In the genomic region with DNA sequence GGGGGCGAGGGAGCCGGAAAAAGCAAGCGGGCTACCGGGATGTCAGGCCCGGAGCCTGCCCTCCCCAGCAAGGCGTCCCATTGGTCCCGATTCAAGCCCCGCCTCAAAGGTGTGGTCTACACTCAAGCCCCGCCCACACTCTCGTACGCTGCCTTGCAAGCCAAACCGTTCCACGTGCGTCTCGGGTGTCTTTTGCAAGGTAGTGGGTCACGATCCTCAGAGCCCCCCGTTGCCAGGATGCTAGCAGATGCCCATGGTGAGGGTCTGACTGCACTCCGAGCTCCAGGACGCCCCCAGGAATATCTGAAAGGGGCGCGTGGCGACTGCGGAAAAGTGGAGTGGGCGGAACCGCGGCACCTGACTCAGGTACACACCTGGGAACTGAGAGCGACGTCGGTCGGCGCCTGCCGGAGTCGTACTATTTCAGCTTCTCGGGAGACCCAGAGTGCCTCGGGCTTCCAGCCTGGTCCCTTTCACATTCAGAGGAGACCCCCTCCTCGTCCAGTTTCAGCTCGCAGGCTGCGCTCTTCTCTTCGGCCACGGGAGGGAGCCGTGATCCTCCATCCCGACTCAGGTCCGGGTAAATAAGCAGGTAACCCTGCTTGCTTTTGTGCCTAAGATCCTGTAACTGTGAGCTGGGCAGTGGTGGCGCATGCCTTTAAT, we compare ENCODE assay signal across 8 mouse cellular contexts. TPM values are rescaled to one million over a fixed set of nuclear protein-coding genes. Genes with fewer than 3 reads are reported as not detected.
A peak's percentile ranks its signal among the peaks of the same experiment; 100 is the strongest.
DNase-seq lines count a peak whose midpoint lies in the region; ATAC-seq and TF ChIP-seq lines count a peak whose summit lies in the region.

A gene (minus strand): TSS at position 86 of the 663 bp plus-strand sequence.

- peak; percentile 87 for TF ChIP-seq CTCF in lung, postnatal 0 days (IDR thresholded peaks at IDR 0.05)

- peak; percentile 70 for DNase-seq in MEL-GATA-1-ER (ENCODE audit: extremely low read depth, low read depth)
- peak; percentile 96 for DNase-seq in cerebellum, adult 8-10 months
- peak; percentile 91 for DNase-seq in forelimb bud, embryonic 11.5 days (ENCODE audit: low read depth, low spot score)
- DNase-seq in layer of hippocampus, adult 9-11 months, result peak; percentile 95
- DNase-seq in lung, postnatal 0 days (ENCODE audit: low spot score), result peak; percentile 97
- DNase-seq in ovary, postnatal 14 days (ENCODE audit: low spot score), result peak; percentile 96
- DNase-seq in thymus, postnatal 14 days, result peak; percentile 97

- H3K4me3 ChIP-seq in lung, postnatal 0 days (ENCODE audit: low read depth, low read length), result peak within 1 kb of the TSS; percentile 53

- no peaks in the 10 kb centered on the region for H3K36me3 ChIP-seq in lung, postnatal 0 days (ENCODE audit: insufficient read depth, low read length)

- TF ChIP-seq EP300 in lung, postnatal 0 days (IDR thresholded peaks at IDR 0.05), result no peak

- H3K9ac ChIP-seq in lung, postnatal 0 days (replicated peaks; ENCODE audit: low read depth), result peak within 1 kb of the TSS; percentile 65

- ATAC-seq in hematopoietic stem cell, adult 5-6 weeks (replicated peaks in 1 of 2; ENCODE audit: insufficient read depth in 1 of 2, low FRiP score in 2 of 2, low TSS enrichment in 1 of 2, low read depth in 1 of 2, poor library complexity in 2 of 2, severe bottlenecking in 2 of 2), result peak; percentile 93 to 94
- peak; percentile 94 for ATAC-seq in lung, postnatal 0 days

- H3K9me3 ChIP-seq in lung, postnatal 0 days (ENCODE audit: low read length), result no peaks in the 10 kb centered on the region

- under 1% methylated on average over 44 of the region's 44 CpGs for WGBS in lung, postnatal 0 days

- peak within 1 kb of the TSS; percentile 80 for H3K4me2 ChIP-seq in lung, postnatal 0 days (replicated peaks; ENCODE audit: low read depth, low read length)

- H3K4me1 ChIP-seq in lung, postnatal 0 days (ENCODE audit: insufficient read depth, low read depth, low read length), result 0 out of 2 replicates have a peak, but pooled peaks cover 2% of the 10 kb centered on the region

- H3K27ac ChIP-seq in lung, postnatal 0 days (ENCODE audit: low read length), result peak within 1 kb of the TSS; percentile 40; the same call in 1 of the 2 replicates

- no peaks in the 10 kb centered on the region for H3K27me3 ChIP-seq in lung, postnatal 0 days (replicated peaks; ENCODE audit: insufficient read depth, low read length)

RNA-seq across cellular contexts. Expression of the gene that starts here (rescaled TPM):
- total RNA-seq in hematopoietic stem cell, adult 5-6 weeks (2017), result 4.2 and 8.9 TPM in 2 replicates
- 8.2 TPM in 2 replicates for polyA plus RNA-seq in lung, postnatal 0 days (2015; fragmentation: Nextera tagmentation; extraction: Ambion mirVana)

Comparison
In these comparisons a context has a peak if more than half of its experiments do, and no peak if none do; other contexts are left out.
1. Peak in every context shown above with its lines: DNase-seq, ATAC-seq, H3K4me3 ChIP-seq and H3K27ac ChIP-seq.